Mouse (Mus musculus) CH12.LX (cell line): ENCODE data around the gene Zfpm1. TPM values are rescaled to one million over a fixed set of nuclear protein-coding genes. Genes with fewer than 3 reads are reported as not detected.

Experiments
- DNase-seq: peaks from one replicate; pipeline ENCODE4 v3.0.0-alpha.2; 2013; ENCODE audit errors: extremely low read depth
- H3K27ac ChIP-seq: 2 replicates; pipeline ENCODE4 v1.5.1; 2012; ENCODE audit warnings: low read depth, mild to moderate bottlenecking, control low read depth, moderate library complexity; ENCODE audit not compliant: insufficient read depth
- H3K27me3 ChIP-seq: replicated peaks from 2 replicates; pipeline ENCODE3; 2012; ENCODE audit warnings: inconsistent platforms
- H3K36me3 ChIP-seq, 2 experiments: replicated peaks in 1 of 2; 2 replicates each; pipeline versions ENCODE3 to v1.6.1; 2012; ENCODE audit warnings: inconsistent platforms in 1 of 2, low read length in 1 of 2, mild to moderate bottlenecking in 1 of 2, mixed read lengths in 1 of 2, moderate library complexity in 1 of 2; ENCODE audit not compliant: control insufficient read depth in 1 of 2, insufficient read depth in 1 of 2
- H3K4me1 ChIP-seq, 2 experiments: 2 replicates each; pipeline ENCODE4 v1.6.1; 2012; ENCODE audit warnings: inconsistent platforms in 1 of 2, moderate library complexity in 1 of 2; ENCODE audit not compliant: insufficient read depth in 2 of 2, control insufficient read depth in 1 of 2
- H3K4me2 ChIP-seq: 2 replicates; pipeline ENCODE4 v1.6.1; 2012; ENCODE audit warnings: low read depth, mild to moderate bottlenecking, control low read depth; ENCODE audit not compliant: poor library complexity, insufficient read depth, severe bottlenecking
- H3K4me3 ChIP-seq, 3 experiments: fragments of 150-350 bp in 1 of 3; sonication (generic) in 1 of 3; replicated peaks in 1 of 3; 2 replicates each; pipeline versions ENCODE3 to v1.5.1; 2011 to 2012; ENCODE audit warnings: low read depth in 2 of 3, low read length in 2 of 3, mild to moderate bottlenecking in 2 of 3, moderate library complexity in 2 of 3, control low read depth in 1 of 3, improper control_type of control experiment in 1 of 3, inconsistent platforms in 1 of 3, mixed read lengths in 1 of 3; ENCODE audit not compliant: poor library complexity in 1 of 3
- H3K79me2 ChIP-seq: replicated peaks from 2 replicates; pipeline ENCODE4 v1.6.1; 2012; ENCODE audit warnings: mild to moderate bottlenecking, moderate library complexity; ENCODE audit not compliant: control insufficient read depth, poor library complexity, insufficient read depth, severe bottlenecking; ENCODE audit errors: extremely low read depth
- H3K9ac ChIP-seq: 2 replicates; pipeline ENCODE4 v1.6.1; 2012; ENCODE audit warnings: low read depth, mild to moderate bottlenecking, control low read depth, moderate library complexity; ENCODE audit not compliant: insufficient read depth
- H3K9me3 ChIP-seq: replicated peaks from 2 replicates; pipeline ENCODE3; 2012; ENCODE audit warnings: low read length, inconsistent platforms, mixed read lengths
- BHLHE40 ChIP-seq: IDR thresholded peaks from 2 replicates; pipeline ENCODE4 v1.6.1; 2011; ENCODE audit warnings: mild to moderate bottlenecking, low read depth, low read length, improper control_type of control experiment
- CHD1 ChIP-seq: IDR thresholded peaks from 2 replicates; pipeline ENCODE4 v1.6.1; 2012; ENCODE audit warnings: low read depth, low read length, improper control_type of control experiment, inconsistent platforms
- CHD2 ChIP-seq: IDR thresholded peaks from 2 replicates; pipeline ENCODE4 v1.6.1; 2011; ENCODE audit warnings: low read length, improper control_type of control experiment
- CTCF ChIP-seq, 2 experiments: IDR thresholded peaks in 1 of 2; conservative IDR thresholded peaks in 1 of 2; 2 replicates each; pipeline ENCODE4 v1.5.1; 2011 to 2012; ENCODE audit warnings: low read depth in 2 of 2, low read length in 2 of 2, improper control_type of control experiment in 1 of 2, inconsistent platforms in 1 of 2, mild to moderate bottlenecking in 1 of 2, moderate library complexity in 1 of 2
- E2F4 ChIP-seq: IDR thresholded peaks from 2 replicates; pipeline ENCODE4 v1.6.1; 2011; ENCODE audit warnings: low read depth, low read length, improper control_type of control experiment; ENCODE audit not compliant: insufficient replicate concordance
- ELF1 ChIP-seq: IDR thresholded peaks from 2 replicates; pipeline ENCODE4 v1.6.1; 2014; ENCODE audit warnings: low read depth, mild to moderate bottlenecking, inconsistent platforms, low read length, improper control_type of control experiment
- EP300 ChIP-seq: IDR thresholded peaks from 2 replicates; pipeline ENCODE4 v1.6.1; 2011; ENCODE audit warnings: low read length, improper control_type of control experiment
- ETS1 ChIP-seq: conservative IDR thresholded peaks from 2 replicates; pipeline ENCODE4 v1.6.1; 2012; ENCODE audit warnings: low read depth, mild to moderate bottlenecking, inconsistent platforms, low read length, improper control_type of control experiment, moderate library complexity
- GABPA ChIP-seq: IDR thresholded peaks from 2 replicates; pipeline ENCODE4 v1.6.1; 2012; ENCODE audit warnings: low read depth, low read length, improper control_type of control experiment, inconsistent platforms; ENCODE audit not compliant: insufficient replicate concordance
- HCFC1 ChIP-seq: IDR thresholded peaks from 2 replicates; pipeline ENCODE4 v1.6.1; 2012; ENCODE audit warnings: low read depth, mild to moderate bottlenecking, inconsistent platforms, low read length, improper control_type of control experiment
- IRF4 ChIP-seq: IDR thresholded peaks from 2 replicates; pipeline ENCODE4 v1.6.1; 2014; ENCODE audit warnings: low read depth, mild to moderate bottlenecking, inconsistent platforms, low read length, improper control_type of control experiment
- JUN ChIP-seq: IDR thresholded peaks from 2 replicates; pipeline ENCODE4 v1.6.1; 2011; ENCODE audit warnings: low read depth, mild to moderate bottlenecking, low read length, improper control_type of control experiment, moderate library complexity; ENCODE audit not compliant: insufficient read depth
- JUND ChIP-seq: conservative IDR thresholded peaks from 2 replicates; pipeline ENCODE4 v1.6.1; 2011; ENCODE audit warnings: low read depth, low read length, improper control_type of control experiment
- KAT2A ChIP-seq: IDR thresholded peaks from 2 replicates; pipeline ENCODE4 v1.6.1; 2012; ENCODE audit warnings: low read length, improper control_type of control experiment, inconsistent platforms; ENCODE audit not compliant: insufficient replicate concordance
- MAFK ChIP-seq: IDR thresholded peaks from 2 replicates; pipeline ENCODE4 v1.6.1; 2011; ENCODE audit warnings: low read length, improper control_type of control experiment; ENCODE audit not compliant: insufficient replicate concordance
- MAX ChIP-seq: IDR thresholded peaks from 2 replicates; pipeline ENCODE4 v1.6.1; 2011; ENCODE audit warnings: low read length, improper control_type of control experiment
- MAZ ChIP-seq: IDR thresholded peaks from 2 replicates; pipeline ENCODE4 v1.6.1; 2012; ENCODE audit warnings: low read depth, mild to moderate bottlenecking, inconsistent platforms, low read length, improper control_type of control experiment, moderate library complexity
- MEF2A ChIP-seq: IDR thresholded peaks from 2 replicates; pipeline ENCODE4 v1.6.1; 2014; ENCODE audit warnings: low read depth, mild to moderate bottlenecking, inconsistent platforms, low read length, improper control_type of control experiment, borderline replicate concordance
- MXI1 ChIP-seq: IDR thresholded peaks from 2 replicates; pipeline ENCODE4 v1.6.1; 2011; ENCODE audit warnings: mild to moderate bottlenecking, low read depth, low read length, improper control_type of control experiment
- MYC ChIP-seq: IDR thresholded peaks from 2 replicates; pipeline ENCODE4 v1.6.1; 2011; ENCODE audit warnings: low read depth, mild to moderate bottlenecking, improper control_type of control experiment, low read length
- NELFE ChIP-seq: IDR thresholded peaks from 2 replicates; pipeline ENCODE4 v1.6.1; 2011; ENCODE audit warnings: low read depth, low read length, improper control_type of control experiment
- NRF1 ChIP-seq: IDR thresholded peaks from 2 replicates; pipeline ENCODE4 v1.6.1; 2014; ENCODE audit warnings: low read depth, mild to moderate bottlenecking, inconsistent platforms, low read length, improper control_type of control experiment, moderate library complexity
- PAX5 ChIP-seq: IDR thresholded peaks from 2 replicates; pipeline ENCODE4 v1.6.1; 2012; ENCODE audit warnings: low read length, inconsistent platforms, mixed read lengths
- POLR2A ChIP-seq: IDR thresholded peaks from 2 replicates; pipeline ENCODE4 v1.6.1; 2011; ENCODE audit warnings: low read depth, mild to moderate bottlenecking, improper control_type of control experiment, low read length
- POLR2AphosphoS2 ChIP-seq: IDR thresholded peaks from 2 replicates; pipeline ENCODE4 v1.6.1; 2011; ENCODE audit warnings: low read depth, low read length, improper control_type of control experiment
- RAD21 ChIP-seq: IDR thresholded peaks from 2 replicates; pipeline ENCODE4 v1.6.1; 2011; ENCODE audit warnings: low read depth, mild to moderate bottlenecking, low read length, improper control_type of control experiment, moderate library complexity
- RCOR1 ChIP-seq: conservative IDR thresholded peaks from 2 replicates; pipeline ENCODE4 v1.6.1; 2012; ENCODE audit warnings: low read depth, mild to moderate bottlenecking, inconsistent platforms, low read length, improper control_type of control experiment
- SIN3A ChIP-seq: IDR thresholded peaks from 2 replicates; pipeline ENCODE4 v1.6.1; 2012; ENCODE audit warnings: low read length, improper control_type of control experiment, inconsistent platforms
- SMC3 ChIP-seq: IDR thresholded peaks from 2 replicates; pipeline ENCODE4 v1.6.1; 2011; ENCODE audit warnings: low read depth, low read length, improper control_type of control experiment
- TBP ChIP-seq: conservative IDR thresholded peaks from 2 replicates; pipeline ENCODE4 v1.6.1; 2011; ENCODE audit warnings: low read depth, low read length, improper control_type of control experiment
- TCF12 ChIP-seq: IDR thresholded peaks from 2 replicates; pipeline ENCODE4 v1.6.1; 2014; ENCODE audit warnings: low read depth, mild to moderate bottlenecking, inconsistent platforms, low read length, improper control_type of control experiment
- UBTF ChIP-seq: IDR thresholded peaks from 2 replicates; pipeline ENCODE4 v1.6.1; 2012; ENCODE audit warnings: low read depth, mild to moderate bottlenecking, inconsistent platforms, low read length, improper control_type of control experiment, moderate library complexity
- USF1 ChIP-seq: IDR thresholded peaks from 2 replicates; pipeline ENCODE4 v1.6.1; 2014; ENCODE audit warnings: low read depth, mild to moderate bottlenecking, inconsistent platforms, low read length, improper control_type of control experiment
- USF2 ChIP-seq: conservative IDR thresholded peaks from 2 replicates; pipeline ENCODE4 v1.6.1; 2011; ENCODE audit warnings: low read depth, low read length, improper control_type of control experiment
- ZC3H11A ChIP-seq: IDR thresholded peaks from 2 replicates; pipeline ENCODE4 v1.6.1; 2012; ENCODE audit warnings: low read depth, mild to moderate bottlenecking, inconsistent platforms, low read length, improper control_type of control experiment
- ZKSCAN1 ChIP-seq: IDR thresholded peaks from 2 replicates; pipeline ENCODE4 v1.6.1; 2012; ENCODE audit warnings: low read depth, inconsistent platforms, low read length, improper control_type of control experiment, borderline replicate concordance
- ZMIZ1 ChIP-seq: IDR thresholded peaks from 2 replicates; pipeline ENCODE4 v1.6.1; 2012; ENCODE audit warnings: low read depth, mild to moderate bottlenecking, inconsistent platforms, low read length, improper control_type of control experiment
- ZNF384 ChIP-seq: IDR thresholded peaks from 2 replicates; pipeline ENCODE4 v1.6.1; 2012; ENCODE audit warnings: low read depth, low read length, improper control_type of control experiment, inconsistent platforms
- dilution Hi-C: fragments of 300-500 bp; cut with MboI; formaldehyde crosslinking; loops from 2 replicates; pipeline ENCODE4 v1.14.3; 2020; ENCODE audit warnings: low sequenced_read_pairs; ENCODE audit not compliant: extremely low pct_unique_long_range_greater_than_20kb, extremely low pct_ligation_motif_present
- in situ Hi-C: fragments of 300-500 bp; cut with MboI; formaldehyde crosslinking; loops from 3 replicates; pipeline ENCODE4 v1.14.3; 2019; ENCODE audit warnings: low sequenced_read_pairs, low pct_ligation_motif_present, low pct_unique_long_range_greater_than_20kb, mixed read lengths
- polyA plus RNA-seq: library from polyadenylated mRNA; unstranded; fragments of >175 nt; gene quantifications from 2 replicates; pipeline ENCODE4 v1.2.1, GENCODE M21; 2012; ENCODE audit warnings: low read depth; ENCODE audit not compliant: insufficient read length
- total RNA-seq, 2 experiments: library from RNA; depleted of rRNA; stranded (reverse); fragments of 300-350 nt in 1 of 2; fragments of >200 nt in 1 of 2; gene quantifications; 2 replicates each; pipeline ENCODE4 v1.2.3; 2012 to 2014

The Zfpm1 gene
- total and polyA plus RNA-seq, 3 experiments = 11.0 to 63.5 (median 30.1) TPM

- in situ Hi-C loops (loop anchor here (5.0 kb wide), 1 partner anchor 43 kb away; no protein-coding TSS in a partner anchor), dilution Hi-C loops (no loop called here)
- H3K4me1 ChIP-seq = peaks cover 38 to 52% of the 10 kb centered on the region in 2 experiments
- H3K9ac ChIP-seq = peak overlapping the region; percentile 73
- H3K27me3 ChIP-seq = no peaks in the 10 kb centered on the region
- peak; percentile 81 for DNase-seq
- TF ChIP-seq BHLHE40 (peak; percentile 75), CTCF (conservative IDR thresholded peaks at IDR 0.05 in 1 of 2, IDR thresholded peaks at IDR 0.05 in 1 of 2; ENCODE audit: low read depth in 2 of 2, low read length in 2 of 2) (peak in 1 of 2 experiments; percentile 47; a peak in 2 of 4 replicates), MAX (peak; percentile 93), SIN3A (peak; percentile 54), CHD2 (peak; percentile 38; the same call in 1 of the 2 replicates), KAT2A (peak; percentile 51; the same call in 1 of the 2 replicates), E2F4 (no peak), PAX5 (no peak), EP300 (no peak), USF2 (no peak), ETS1 (peak; percentile 71), TBP (no peak), MAZ (peak; percentile 89), ZNF384 (no peak), JUND (no peak), UBTF (peak; percentile 87; the same call in 1 of the 2 replicates), MXI1 (peak; percentile 85), POLR2A (peak; percentile 20; the same call in 1 of the 2 replicates), GABPA (no peak), ZKSCAN1 (no peak), RAD21 (peak; percentile 29), MEF2A (peak; percentile 54; the same call in 1 of the 2 replicates), NELFE (0 out of 2 replicates have a peak, but pooled peaks have one; percentile 30), JUN (no peak), MAFK (no peak), TCF12 (peak; percentile 81), NRF1 (peak; percentile 50; the same call in 1 of the 2 replicates), RCOR1 (0 out of 2 replicates have a peak, but pooled peaks have one; percentile 64), MYC (peak; percentile 93), SMC3 (peak; percentile 45), USF1 (no peak), IRF4 (peak; percentile 41; the same call in 1 of the 2 replicates), ZMIZ1 (no peak; the same call in 1 of the 2 replicates), HCFC1 (peak; percentile 28), POLR2AphosphoS2 (no peak), CHD1 (no peak), ZC3H11A (no peak), ELF1 (no peak)
- H3K36me3 ChIP-seq = peaks cover under 1 to 28% of the 10 kb centered on the region in 2 experiments
- H3K27ac ChIP-seq = peak overlapping the region; percentile 99
- H3K9me3 ChIP-seq = no peaks in the 10 kb centered on the region
- H3K79me2 ChIP-seq = peaks cover 34% of the 10 kb centered on the region
- peak overlapping the region; percentile 78 to 89 (median 87) for H3K4me3 ChIP-seq
- peak overlapping the region; percentile 91 for H3K4me2 ChIP-seq
Measured at GRCm38 (mm10) chr8:122284203-122284658, 2.3 kb downstream of the Zfpm1 start.
